Mouse (Mus musculus) testis, adult 2 months (tissue): Measurements from ENCODE around the gene Minos1.

Experiments used
- CTCF ChIP-seq: fragments of 200-500 bp; IDR thresholded peaks from 2 replicates; pipeline ENCODE4 v1.5.1; 2012; ENCODE audit warnings: low read depth, mild to moderate bottlenecking, inconsistent platforms, low read length, moderate library complexity; ENCODE audit not compliant: control insufficient read depth, insufficient read depth, insufficient replicate concordance
- POLR2A ChIP-seq: fragments of 200-500 bp; IDR thresholded peaks from 2 replicates; pipeline ENCODE4 v1.6.1; 2012; ENCODE audit warnings: low read depth, mild to moderate bottlenecking, inconsistent platforms, low read length, moderate library complexity; ENCODE audit not compliant: control insufficient read depth

GRCm38 (mm10) chr4:139080259-139080658, 50.7 kb downstream of the Minos1 start:
- TF ChIP-seq CTCF (no peak), POLR2A (no peak)
